Mouse (Mus musculus): ENCODE measurements at regions not wholly inside any gene's neighbourhood (a gene's known extent, or its start where the extent isn't known, plus 50 kb on each side); places are given as distances from the start of the nearest gene placed in this dataset.

DNA sequence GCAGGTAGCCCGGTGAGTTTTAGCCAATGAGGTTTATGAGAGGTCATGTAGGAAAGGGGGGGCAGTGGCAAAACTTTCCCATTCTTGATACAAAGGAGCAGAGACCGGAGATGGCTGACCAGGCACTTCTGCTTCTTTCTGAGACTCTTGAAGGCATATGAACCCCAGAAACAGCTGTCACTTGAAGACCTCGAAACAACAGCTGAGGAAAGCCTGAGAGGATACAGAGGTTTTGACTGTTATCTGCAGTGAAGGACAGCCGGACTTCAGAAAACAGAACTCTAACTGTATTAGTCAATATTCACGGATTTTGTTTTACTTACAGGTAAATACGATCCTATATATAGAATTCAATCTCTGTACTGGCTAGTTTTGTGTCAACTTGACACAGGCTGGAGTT lies 50.0 kb upstream of the Tiparp start:
- no peak for ATAC-seq (ENCODE audit: low FRiP score, low read depth)
- Histone ChIP-seq H3K4me3 (no peak overlapping the region), H3K4me1 (replicated peaks) (no peaks in the 10 kb centered on the region), H3K27me3 (no peaks in the 10 kb centered on the region), H3K9me3 (no peaks in the 10 kb centered on the region), H3K36me3 (no peaks in the 10 kb centered on the region), H3K9ac (no peak overlapping the region), H3K4me2 (no peak overlapping the region), H3K27ac (replicated peaks) (no peak overlapping the region)
- 93% methylated on average over 6 of the region's 6 CpGs for WGBS

DNA sequence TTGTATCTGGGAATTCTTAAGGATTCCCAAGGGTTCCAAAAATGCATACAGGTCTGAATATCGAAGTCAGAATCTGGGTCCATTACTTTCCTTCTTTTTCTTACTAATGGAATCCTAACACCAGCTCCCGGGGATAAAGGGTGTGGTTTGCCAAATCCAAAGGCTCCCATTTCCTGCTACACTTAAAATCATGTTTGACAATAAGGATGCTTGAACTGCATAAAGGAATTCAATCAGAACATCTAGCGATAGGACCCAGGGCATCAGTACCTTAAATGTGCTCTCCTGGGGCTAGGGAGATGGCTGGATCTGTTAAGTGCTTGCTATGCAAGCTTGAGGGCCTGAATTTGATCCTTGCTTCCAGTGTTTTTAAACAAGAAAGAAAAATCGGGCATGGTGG lies 51.1 kb upstream of the Tiparp start:
- Histone ChIP-seq H3K4me3 (no peak overlapping the region), H3K9ac (no peak overlapping the region), H3K4me1 (replicated peaks) (no peaks in the 10 kb centered on the region), H3K27ac (replicated peaks) (no peak overlapping the region), H3K4me2 (no peak overlapping the region), H3K9me3 (no peaks in the 10 kb centered on the region), H3K27me3 (no peaks in the 10 kb centered on the region), H3K36me3 (no peaks in the 10 kb centered on the region)
- WGBS: 83% methylated on average over 4 of the region's 4 CpGs
- ATAC-seq (ENCODE audit: low FRiP score, low read depth): no peak

DNA sequence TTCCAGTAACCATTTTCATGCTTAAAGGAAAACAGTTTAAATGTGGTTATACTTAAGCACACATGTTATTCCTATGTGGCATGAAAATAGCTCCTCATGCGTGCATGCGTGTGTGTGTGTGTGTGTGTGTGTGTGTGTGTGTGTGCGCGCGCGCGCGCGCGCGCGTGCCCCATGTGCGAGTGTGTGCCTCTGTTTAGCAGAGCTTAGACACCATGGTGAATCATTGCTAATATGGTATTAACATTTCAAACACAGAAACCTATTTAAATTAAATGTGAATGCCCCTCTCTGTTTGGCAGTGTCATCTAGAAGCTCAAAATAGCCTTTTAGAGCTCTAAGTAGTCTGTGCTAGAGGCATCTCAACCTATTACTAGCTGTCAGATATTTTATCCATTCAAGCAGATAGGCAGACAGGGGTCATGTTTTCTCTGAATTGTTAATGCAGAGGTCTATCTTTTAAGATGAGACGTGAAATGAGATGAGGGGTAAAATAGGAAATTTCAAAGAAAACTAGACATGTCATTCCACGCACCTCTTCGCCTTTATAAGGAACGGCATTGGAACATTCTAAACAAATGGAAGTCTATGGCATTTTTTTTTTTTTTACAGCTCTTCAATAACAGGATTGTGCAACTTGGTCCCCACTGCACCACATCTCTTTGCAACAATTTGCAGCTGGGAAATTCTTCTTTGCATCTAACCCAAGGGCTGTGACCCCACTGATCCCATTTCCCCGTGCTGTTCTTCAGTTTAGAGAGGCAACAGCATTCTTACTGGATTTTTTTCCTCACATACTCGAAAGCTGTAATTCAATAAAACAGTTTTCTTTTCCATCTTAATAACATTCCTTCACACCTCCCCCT lies 51.9 kb upstream of the Tiparp start:
- H3K4me2 ChIP-seq: no peak overlapping the region
- H3K9me3 ChIP-seq: no peaks in the 10 kb centered on the region
- no peak overlapping the region for H3K27ac ChIP-seq (replicated peaks)
- no peak for ATAC-seq (ENCODE audit: low FRiP score, low read depth)
- no peaks in the 10 kb centered on the region for H3K36me3 ChIP-seq
- H3K4me3 ChIP-seq: no peak overlapping the region
- H3K9ac ChIP-seq: no peak overlapping the region
- no peaks in the 10 kb centered on the region for H3K4me1 ChIP-seq (replicated peaks)
- H3K27me3 ChIP-seq: no peaks in the 10 kb centered on the region
- 83% methylated on average over 19 of the region's 19 CpGs for WGBS

DNA sequence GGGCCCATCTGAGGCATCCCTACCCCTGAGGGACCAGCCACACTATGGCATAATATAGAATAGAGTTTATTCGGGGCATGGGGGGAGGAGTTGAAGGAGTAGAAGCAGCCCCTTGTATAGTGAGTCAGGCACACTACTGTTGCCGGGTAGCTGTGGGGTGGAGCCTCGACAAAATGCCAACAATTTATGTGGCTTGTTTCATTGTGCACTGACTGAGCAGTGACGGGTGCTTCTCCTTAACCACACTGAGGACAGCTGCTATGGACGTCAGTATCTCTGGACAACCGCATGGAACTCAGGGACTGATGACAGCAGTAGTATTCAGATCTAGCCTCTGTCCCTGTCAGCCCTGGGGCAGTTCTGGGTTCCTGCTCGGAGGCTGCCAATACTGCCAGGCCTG lies 53.6 kb upstream of the Tiparp start:
- H3K4me3 ChIP-seq: no peak overlapping the region
- 27% methylated on average over 7 of the region's 7 CpGs for WGBS

DNA sequence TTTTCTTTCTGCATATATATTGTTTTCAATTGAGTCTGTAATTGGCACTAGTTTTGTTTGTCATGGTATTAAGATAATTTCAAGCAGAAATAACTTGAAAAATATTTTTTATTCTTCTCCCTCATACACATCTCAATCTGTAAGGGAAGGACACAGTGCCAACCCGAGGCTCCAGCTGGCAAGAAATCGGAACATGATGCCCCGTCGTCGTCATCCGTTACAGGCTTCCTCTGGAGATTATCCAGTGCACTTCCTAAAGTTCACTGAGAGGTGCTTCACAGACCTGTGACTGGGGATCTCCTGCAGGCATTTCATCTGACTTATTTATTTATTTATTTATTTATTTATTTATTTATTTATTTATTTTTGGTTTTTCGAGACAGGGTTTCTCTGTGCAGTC lies 56.4 kb upstream of the Tiparp start:
- Histone ChIP-seq H3K4me2 (no peak overlapping the region), H3K36me3 (no peaks in the 10 kb centered on the region), H3K4me3 (no peak overlapping the region), H3K27ac (replicated peaks) (no peak overlapping the region), H3K9me3 (no peaks in the 10 kb centered on the region), H3K4me1 (replicated peaks) (no peaks in the 10 kb centered on the region), H3K27me3 (no peaks in the 10 kb centered on the region), H3K9ac (no peak overlapping the region)
- no peak for ATAC-seq (ENCODE audit: low FRiP score, low read depth)
- WGBS: 86% methylated on average over 7 of the region's 7 CpGs

More for the DNA sequence above, 53.6 kb upstream of the Tiparp start:
- Histone ChIP-seq H3K27me3 (no peaks in the 10 kb centered on the region), H3K36me3 (no peaks in the 10 kb centered on the region), H3K9ac (no peak overlapping the region), H3K9me3 (no peaks in the 10 kb centered on the region), H3K27ac (replicated peaks) (no peak overlapping the region), H3K4me1 (replicated peaks) (no peaks in the 10 kb centered on the region), H3K4me2 (no peak overlapping the region)
- peak; percentile 77; the same call in 1 of the 2 replicates for ATAC-seq (ENCODE audit: low FRiP score, low read depth)

DNA sequence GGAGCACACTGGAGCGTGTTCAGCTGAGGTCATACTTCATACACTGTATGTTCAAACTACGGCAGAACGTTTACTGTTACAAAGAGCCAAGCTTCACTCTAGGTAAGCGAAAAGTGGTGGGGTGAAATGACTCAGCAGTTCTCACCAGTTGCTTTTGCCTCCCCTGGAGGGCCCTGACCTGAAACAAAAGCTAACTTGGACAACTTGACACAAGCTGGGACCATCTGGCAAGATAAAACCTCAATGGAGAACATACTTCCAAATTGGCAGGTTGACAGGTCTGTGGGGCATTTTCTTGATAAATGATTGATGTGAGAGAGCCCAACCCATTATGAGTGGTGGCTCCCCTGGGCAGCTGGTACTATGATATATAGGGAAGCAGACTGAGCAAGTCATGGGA lies 59.0 kb upstream of the Tiparp start:
- Histone ChIP-seq H3K27ac (replicated peaks) (no peak overlapping the region), H3K4me1 (replicated peaks) (no peaks in the 10 kb centered on the region), H3K27me3 (no peaks in the 10 kb centered on the region), H3K9ac (no peak overlapping the region), H3K36me3 (no peaks in the 10 kb centered on the region), H3K9me3 (no peaks in the 10 kb centered on the region), H3K4me2 (no peak overlapping the region), H3K4me3 (no peak overlapping the region)
- no peak for ATAC-seq (ENCODE audit: low FRiP score, low read depth)
- 77% methylated on average over 4 of the region's 4 CpGs for WGBS

DNA sequence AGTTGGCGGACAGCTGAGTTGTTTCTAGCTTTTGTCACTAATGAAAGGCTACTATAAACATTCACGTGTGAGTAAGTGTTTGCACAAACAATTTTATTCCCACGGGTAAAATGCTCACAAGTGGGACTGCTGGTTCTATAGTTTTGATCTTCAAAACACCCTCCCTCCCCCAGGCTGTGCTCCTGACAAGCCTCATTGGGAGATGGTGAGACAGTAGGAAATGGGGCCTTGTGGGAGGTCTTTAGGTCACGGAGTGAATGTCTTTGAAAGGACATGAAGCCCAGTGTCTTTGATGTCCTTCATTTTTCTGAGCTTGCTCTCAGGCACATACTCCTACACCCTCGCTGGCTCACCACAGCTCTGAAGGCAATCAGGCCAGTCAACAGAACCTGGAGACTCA lies 63.4 kb upstream of the Tiparp start:
- no peak overlapping the region for H3K9ac ChIP-seq
- no peaks in the 10 kb centered on the region for H3K9me3 ChIP-seq
- no peak overlapping the region for H3K27ac ChIP-seq (replicated peaks)
- no peak overlapping the region for H3K4me2 ChIP-seq
- 62% methylated on average over 5 of the region's 5 CpGs for WGBS
- ATAC-seq (ENCODE audit: low FRiP score, low read depth): no peak
- no peaks in the 10 kb centered on the region for H3K27me3 ChIP-seq
- H3K36me3 ChIP-seq: no peaks in the 10 kb centered on the region
- no peak overlapping the region for H3K4me3 ChIP-seq
- H3K4me1 ChIP-seq (replicated peaks): no peaks in the 10 kb centered on the region; the same call in 1 of the 2 replicates

DNA sequence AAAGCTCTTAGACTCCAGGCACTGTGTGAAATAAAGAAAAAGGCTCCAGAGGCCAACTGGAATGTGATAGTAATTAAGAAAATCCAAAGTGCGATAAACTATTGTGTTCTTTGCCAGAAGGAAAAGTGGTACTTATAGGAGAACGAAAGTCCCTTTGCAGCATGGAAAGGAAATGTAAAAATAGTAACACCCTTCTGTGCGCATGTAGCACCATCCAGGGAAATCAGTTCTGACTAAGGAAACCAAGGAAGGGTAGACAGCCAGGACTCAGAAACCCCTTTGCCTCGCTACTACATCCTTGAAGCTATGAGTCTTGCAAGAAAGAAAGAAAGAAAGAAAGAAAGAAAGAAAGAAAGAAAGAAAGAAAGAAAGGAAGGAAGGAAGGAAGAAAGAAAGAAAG lies 67.3 kb upstream of the Tiparp start:
- 69% methylated on average over 4 of the region's 4 CpGs for WGBS
- H3K36me3 ChIP-seq: no peaks in the 10 kb centered on the region
- no peak overlapping the region for H3K9ac ChIP-seq
- no peak overlapping the region for H3K4me2 ChIP-seq
- H3K27me3 ChIP-seq: no peaks in the 10 kb centered on the region
- ATAC-seq (ENCODE audit: low FRiP score, low read depth): no peak
- no peak overlapping the region for H3K27ac ChIP-seq (replicated peaks)
- H3K4me3 ChIP-seq: no peak overlapping the region
- H3K9me3 ChIP-seq: no peaks in the 10 kb centered on the region
- peaks cover 2% of the 10 kb centered on the region for H3K4me1 ChIP-seq (replicated peaks)

DNA sequence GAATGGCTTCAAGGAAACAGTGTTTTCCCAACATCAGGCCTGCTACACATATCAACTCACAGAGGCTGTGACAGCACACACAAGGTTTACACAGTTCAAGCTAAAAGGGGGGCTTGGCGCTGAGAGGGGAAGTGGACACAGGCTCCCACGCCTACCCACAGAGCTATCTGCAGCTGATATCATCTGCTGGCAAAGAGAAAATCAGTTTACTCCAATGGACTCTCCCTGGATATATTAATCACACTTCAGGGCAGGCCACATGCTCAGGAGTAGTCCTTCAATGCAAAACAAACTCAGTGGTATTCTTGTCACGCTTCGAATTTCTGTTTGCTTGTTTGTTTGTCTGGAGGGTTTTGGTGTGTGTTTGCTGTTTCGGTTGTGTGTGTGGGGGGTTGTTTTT lies 67.3 kb upstream of the Ssr3 start:
- 66% methylated on average over 5 of the region's 5 CpGs for WGBS
- H3K36me3 ChIP-seq: no peaks in the 10 kb centered on the region
- no peaks in the 10 kb centered on the region for H3K27me3 ChIP-seq
- peak; percentile 35; the same call in 1 of the 2 replicates for ATAC-seq (ENCODE audit: low FRiP score, low read depth)
- no peak overlapping the region for H3K27ac ChIP-seq (replicated peaks)
- H3K4me2 ChIP-seq: no peak overlapping the region
- peaks cover 7% of the 10 kb centered on the region for H3K4me1 ChIP-seq (replicated peaks)
- no peak overlapping the region for H3K4me3 ChIP-seq
- H3K9ac ChIP-seq: no peak overlapping the region
- H3K9me3 ChIP-seq: no peaks in the 10 kb centered on the region

DNA sequence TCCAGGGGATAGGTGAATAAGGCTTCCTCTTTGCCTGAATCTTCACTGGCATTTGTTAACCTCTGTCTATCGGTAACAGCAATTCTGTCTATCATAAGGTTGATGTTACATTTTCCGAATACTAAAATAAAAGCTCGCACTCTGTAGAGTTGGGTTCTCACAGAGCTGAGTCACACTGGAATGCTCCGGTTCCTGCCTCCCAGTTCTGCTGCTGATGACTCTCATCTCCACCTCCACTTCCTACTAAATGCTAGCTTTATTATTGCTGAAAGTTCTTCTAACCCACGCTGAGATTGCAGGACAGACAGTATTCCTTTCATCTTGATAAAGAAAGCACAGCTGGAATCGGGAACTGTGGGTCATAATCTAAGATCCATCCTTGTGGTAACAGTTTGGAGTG lies 65.5 kb upstream of the Ssr3 start:
- no peaks in the 10 kb centered on the region for H3K36me3 ChIP-seq
- H3K9ac ChIP-seq: no peak overlapping the region
- no peak for ATAC-seq (ENCODE audit: low FRiP score, low read depth)
- H3K4me1 ChIP-seq (replicated peaks): peaks cover 7% of the 10 kb centered on the region
- no peak overlapping the region for H3K27ac ChIP-seq (replicated peaks)
- H3K27me3 ChIP-seq: no peaks in the 10 kb centered on the region
- H3K9me3 ChIP-seq: no peaks in the 10 kb centered on the region
- no peak overlapping the region for H3K4me2 ChIP-seq
- no peak overlapping the region for H3K4me3 ChIP-seq
- 81% methylated on average over 6 of the region's 6 CpGs for WGBS

DNA sequence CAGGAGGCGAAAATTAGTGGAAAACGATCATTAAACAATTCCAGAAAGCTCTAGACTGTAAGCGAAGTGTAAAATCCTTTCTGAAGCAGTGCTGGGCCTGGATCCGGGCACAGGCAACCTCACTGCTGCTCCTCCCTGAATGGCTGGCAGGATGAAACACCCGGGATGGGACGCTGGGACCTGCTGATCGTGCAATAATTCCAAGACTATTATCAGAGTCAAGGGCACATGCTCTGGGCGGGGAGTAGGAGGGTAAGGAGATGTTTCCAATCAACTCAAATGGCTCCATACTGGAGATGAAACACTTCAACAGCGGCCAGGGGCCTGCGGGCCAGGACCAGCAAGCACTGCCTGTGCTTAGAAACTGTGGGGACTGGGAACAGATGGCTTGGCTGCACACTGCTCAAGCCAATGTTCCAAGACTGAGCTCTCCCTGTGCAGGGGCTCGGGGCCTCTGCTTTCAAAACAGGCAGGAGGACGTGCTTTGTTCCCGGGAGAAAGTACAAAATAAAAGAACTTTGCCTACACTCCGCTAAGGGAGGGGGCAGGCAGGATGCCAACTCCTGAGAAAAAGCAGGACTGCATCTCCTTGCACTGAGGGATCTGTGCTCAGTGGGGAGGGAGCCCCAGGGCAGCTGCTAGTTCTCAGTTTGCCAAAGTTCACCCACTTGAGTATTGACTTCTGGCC lies 63.3 kb upstream of the Ssr3 start:
- 22% methylated on average over 14 of the region's 14 CpGs for WGBS
- Histone ChIP-seq H3K4me3 (no peak overlapping the region), H3K4me2 (no peak overlapping the region), H3K9ac (no peak overlapping the region), H3K4me1 (replicated peaks) (peaks cover 7% of the 10 kb centered on the region), H3K9me3 (no peaks in the 10 kb centered on the region), H3K27ac (replicated peaks) (peak overlapping the region; percentile 70), H3K36me3 (no peaks in the 10 kb centered on the region), H3K27me3 (no peaks in the 10 kb centered on the region)
- ATAC-seq (ENCODE audit: low FRiP score, low read depth): peak; percentile 96

DNA sequence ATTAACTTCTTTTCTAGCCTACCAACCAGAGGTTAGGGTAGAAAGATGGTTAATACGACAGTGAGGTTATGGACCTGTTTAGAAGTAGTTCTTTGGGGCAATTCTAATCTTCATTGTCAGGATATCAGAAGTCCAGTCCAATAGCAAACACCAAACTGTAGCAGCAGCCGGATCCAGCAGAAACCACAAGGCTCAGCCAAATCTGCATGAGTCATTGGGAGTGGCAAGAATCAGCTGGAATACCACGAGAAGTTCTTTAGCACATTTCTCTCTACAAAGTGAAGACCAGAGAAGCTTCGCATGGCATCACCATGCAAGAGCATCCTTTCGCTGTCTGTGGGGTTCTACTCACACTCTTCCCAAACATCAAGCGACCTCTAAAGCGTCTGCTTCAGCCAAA lies 61.9 kb upstream of the Ssr3 start:
- Histone ChIP-seq H3K36me3 (no peaks in the 10 kb centered on the region), H3K27me3 (no peaks in the 10 kb centered on the region), H3K9me3 (no peaks in the 10 kb centered on the region), H3K27ac (replicated peaks) (no peak overlapping the region), H3K9ac (no peak overlapping the region), H3K4me2 (no peak overlapping the region), H3K4me1 (replicated peaks) (peaks cover 7% of the 10 kb centered on the region), H3K4me3 (no peak overlapping the region)
- no peak for ATAC-seq (ENCODE audit: low FRiP score, low read depth)
- WGBS: 95% methylated on average over 7 of the region's 7 CpGs
